Mouse (Mus musculus) kidney, postnatal 4 days (tissue): Measurements from ENCODE around the gene Olfr1443.
"Not testable (repeated sequence)": the region's sequence is repeated elsewhere in the genome, so short reads cannot be mapped to it uniquely, and the experiment has no call there.

Experiments
- DNase-seq, 2 experiments: peaks; one replicate each; pipeline ENCODE4 v3.0.0; 2021; ENCODE audit warnings: mixed read lengths in 2 of 2

Olfr1443 gene

DNA sequence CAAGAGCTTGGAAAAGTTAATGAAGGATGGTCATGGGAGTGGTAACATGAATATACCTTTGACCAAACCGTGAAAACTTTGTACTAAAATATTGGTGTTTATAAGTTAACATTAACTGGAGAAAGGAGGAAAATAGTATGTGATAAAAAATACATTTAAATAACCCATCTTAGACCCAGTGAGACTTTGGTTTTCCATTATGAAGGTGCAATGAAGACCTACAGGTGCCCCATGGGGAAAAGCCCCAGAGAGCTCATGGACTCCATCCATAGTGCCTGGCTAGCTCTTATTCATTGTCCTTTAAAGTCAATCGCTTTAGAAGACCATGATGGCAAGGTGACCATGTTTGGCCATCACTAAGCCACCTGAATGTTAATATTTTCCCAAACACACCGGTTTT lies at the start of gene Olfr1443:
Olfr1443 (plus strand) TSS at position 301 of the 400 bp plus-strand sequence.
- DNase-seq: no peak

DNA sequence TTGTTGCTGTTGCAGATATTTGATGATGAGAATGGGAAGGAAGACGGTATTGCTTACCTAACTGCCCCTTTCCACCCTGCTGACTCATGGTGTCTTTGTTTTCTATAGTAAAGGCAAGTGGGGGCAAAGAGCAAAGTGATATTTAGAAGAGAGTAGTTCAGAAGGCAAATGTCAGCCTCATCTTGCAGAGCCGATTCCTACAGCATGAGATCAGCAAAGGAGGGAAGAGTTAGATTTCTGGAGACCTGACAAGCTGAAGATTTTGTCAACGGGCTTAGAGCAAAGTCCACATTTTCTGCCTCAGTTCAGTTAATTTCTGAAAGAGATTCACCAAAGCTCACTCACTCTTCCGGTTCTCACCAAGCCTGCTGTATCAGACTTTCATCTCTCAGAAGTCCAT lies 44.7 kb upstream of the Olfr1443 start, which contains the start of gene Glyat:
Glyat (plus strand) TSS at position 133 of the 400 bp plus-strand sequence.
- no peak for DNase-seq

DNA sequence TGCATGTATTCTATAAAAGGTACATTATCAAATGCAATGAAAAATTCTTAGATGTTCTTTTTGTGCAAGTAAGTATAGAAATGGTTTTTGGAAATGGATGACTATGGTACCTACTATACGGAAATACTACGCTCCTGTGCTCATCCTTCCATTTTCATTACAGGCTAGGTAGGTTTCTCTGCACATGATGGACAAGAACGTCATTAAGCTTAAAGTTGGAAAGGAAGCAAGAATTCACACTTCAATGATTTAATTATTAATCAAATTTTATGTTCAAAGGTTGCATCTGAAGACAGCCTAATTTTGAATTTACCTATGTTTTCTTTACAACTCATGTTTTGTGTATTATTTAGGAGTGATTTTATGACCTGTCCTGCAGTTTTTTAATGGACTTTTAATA lies 43.7 kb upstream of the Olfr1443 start:
- no peak for DNase-seq

DNA sequence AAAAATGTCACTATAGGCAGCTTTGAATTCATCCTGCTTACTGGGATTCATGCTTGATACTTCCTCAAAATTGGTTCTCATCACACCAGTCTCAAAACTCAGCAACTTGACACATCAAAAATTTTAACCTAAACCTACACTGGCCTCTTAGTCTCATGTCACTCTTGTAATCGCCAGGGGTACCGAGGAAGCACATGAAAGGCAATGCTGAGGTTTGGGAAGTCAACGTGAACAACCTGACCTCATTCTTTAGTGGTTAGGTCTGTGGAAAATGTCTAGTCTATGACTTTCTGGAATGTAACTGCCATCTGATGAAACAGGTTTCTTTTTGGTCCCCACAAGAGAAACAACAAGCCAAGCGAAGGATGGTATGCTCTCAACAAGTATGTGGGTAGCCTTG lies 42.9 kb upstream of the Olfr1443 start:
- no peak for DNase-seq

DNA sequence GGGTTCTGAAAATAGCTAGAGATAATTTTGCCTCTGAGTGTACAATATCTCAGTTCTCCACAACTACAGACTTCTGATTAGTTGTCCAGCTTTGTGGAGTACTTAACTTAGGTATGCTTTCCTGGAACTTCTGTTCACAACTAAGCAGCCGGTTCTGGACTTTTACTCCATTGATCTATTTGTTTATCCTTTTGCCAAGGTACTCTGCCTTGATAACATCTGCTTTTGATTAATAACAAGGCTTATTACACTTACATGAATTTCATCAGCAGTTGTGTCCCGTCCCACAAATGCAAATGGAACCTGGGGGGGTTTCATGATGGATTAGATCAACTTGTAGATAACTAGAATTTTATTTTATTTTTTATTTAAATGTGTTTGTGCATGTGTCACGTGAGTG lies 41.0 kb upstream of the Olfr1443 start:
- DNase-seq: no peak

DNA sequence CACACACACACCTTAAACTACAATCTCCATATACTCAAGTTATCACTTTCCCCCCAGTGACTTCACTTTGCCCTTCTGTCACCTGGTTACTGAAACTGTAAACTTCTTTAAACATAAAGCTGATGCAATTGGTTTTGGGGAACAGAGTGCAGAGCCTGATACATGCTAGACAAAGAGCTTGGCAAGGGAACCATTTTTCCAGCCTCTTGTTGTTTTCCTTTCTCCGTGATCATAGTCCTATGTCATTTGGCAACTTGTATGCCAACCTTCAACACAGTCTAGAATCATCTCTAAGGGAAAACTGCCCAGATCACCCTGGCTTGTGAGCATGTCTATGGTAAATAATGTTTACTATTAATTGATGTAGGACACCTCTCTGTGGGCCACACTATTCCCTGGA lies 39.9 kb upstream of the Olfr1443 start:
- no peak for DNase-seq

DNA sequence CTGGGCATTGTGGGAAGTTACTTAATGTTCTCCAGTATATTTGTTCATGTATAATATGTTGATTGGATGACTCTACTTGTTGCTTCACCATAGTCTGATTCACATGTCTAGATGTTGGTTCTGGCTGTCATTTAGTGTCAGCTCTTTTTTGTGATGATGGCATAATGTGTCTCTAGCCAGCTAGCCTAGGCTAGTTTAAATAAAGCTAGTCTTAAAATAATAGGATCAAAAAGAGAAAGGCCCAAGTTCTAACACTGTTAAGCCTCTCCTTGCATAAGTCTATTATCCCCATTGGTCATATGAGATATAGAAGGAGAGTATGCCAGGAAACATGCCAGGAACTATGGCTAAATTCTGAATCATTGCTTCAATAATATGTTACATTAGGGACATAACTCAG lies 28.4 kb upstream of the Olfr1443 start:
- no peak for DNase-seq

DNA sequence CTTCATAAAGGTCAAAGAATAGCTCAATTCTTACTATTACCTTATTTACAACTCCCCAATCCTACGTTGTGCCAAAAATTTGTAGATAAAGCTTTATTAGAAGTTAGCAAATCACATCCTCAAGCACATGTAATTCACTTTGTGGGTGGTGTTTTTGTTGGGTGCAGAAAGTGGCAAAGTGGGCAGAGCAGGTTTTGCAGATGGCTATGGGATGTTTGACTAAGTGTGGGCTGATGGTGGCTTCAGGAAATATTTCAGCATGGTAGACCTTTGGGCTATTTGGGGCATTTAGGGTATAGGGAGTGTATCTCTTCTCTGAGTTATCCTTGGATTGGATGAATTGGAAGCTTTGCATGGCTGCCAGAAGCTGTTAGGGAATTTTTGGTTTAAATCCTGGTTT lies 11.8 kb upstream of the Olfr1443 start:
- no peak for DNase-seq

DNA sequence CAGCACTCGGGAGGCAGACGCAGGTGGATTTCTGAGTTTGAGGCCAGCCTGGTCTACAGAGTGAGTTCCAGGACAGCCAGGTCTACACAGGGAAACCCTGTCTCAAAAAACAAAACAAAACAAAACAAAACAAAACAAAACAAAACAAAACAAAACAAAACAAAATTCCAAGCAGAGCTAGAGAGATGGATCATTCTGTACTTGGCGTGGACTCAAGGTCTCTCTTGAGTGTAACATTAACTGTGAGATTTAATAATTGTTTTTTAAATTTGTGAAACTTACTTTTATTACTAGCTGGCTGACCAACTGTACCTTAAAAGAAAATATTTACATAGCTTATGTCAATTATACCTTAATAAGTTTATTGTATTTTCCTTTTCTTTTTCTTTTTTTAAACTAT lies 9.3 kb upstream of the Olfr1443 start:
- not testable (repeated sequence) for DNase-seq

DNA sequence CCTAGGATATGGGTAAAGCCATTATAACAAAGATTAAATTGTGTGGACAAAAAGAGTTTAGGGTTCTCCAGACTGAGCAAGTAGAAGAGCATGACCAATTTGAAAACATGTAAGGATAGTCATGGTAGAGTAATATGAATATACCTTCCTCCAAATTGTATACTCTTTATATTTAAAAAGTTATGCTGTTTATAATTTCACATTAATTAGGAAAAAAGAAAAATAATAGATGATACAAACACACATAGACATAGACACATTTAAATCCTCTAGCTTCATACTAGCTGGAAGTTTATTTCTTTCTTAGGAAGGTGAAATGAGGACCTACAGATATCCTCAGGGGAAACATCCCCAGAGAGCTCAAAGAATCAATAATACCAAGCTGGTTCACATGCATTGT lies 7.8 kb upstream of the Olfr1443 start, which contains the start of gene Olfr1442:
Olfr1442 (plus strand) TSS at position 301 of the 400 bp plus-strand sequence.
- no peak for DNase-seq

DNA sequence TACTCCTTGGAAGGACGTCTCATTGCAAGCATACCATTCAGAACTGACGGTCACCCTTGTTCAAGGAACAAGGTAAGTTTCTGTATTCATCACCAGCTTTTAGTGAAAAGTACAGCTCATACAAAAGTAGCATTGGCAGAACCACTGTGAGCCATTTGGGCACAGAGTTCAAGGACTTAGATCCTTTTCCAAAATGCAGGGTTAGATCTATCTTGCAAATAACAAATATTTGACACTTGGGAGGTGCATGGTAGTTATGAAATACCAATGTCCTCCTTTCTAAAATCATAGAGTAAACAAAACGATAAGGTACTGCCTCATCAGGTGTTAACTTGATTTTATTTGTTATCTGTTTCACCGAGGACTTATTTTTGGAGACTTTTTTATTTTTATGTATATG lies 6.9 kb upstream of the Olfr1443 start:
- DNase-seq: no peak

DNA sequence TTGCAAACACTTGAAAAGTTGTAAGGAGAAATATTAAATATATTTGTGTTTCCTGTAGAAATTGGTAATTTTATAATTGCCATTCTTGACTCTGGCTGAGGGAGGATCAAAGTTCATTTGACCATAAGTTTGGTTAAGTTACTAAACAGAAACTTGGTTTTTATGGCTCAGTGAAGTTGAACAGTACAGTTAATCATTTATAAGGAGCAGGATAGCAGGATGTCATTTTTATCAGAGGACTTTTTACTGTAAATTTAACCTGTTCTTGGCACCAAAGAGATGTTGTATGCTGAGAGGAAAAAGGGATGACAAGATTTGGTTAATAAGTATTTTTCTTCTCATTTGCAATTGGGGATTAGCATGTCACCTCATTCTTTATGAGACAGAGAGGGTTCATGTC lies 6.7 kb downstream of the Olfr1443 start:
- DNase-seq: no peak

DNA sequence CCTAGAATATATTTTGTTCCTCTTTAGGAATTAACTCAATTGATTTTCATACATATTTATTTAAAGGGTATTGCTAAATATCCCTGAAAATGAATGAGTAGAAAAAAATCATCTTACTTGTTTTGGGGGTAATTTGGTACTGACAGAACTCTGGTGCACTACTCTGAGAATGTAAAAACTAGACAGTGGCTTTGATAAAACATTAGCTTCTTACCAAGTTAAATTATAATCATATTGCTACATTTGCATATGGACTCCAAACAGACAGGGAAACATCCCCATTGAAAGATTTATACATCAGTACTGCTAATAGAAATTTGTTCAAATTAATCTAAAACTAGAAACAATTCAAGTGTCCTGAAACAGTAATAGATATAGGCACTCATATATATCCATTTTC lies 7.3 kb downstream of the Olfr1443 start:
- DNase-seq: no peak

DNA sequence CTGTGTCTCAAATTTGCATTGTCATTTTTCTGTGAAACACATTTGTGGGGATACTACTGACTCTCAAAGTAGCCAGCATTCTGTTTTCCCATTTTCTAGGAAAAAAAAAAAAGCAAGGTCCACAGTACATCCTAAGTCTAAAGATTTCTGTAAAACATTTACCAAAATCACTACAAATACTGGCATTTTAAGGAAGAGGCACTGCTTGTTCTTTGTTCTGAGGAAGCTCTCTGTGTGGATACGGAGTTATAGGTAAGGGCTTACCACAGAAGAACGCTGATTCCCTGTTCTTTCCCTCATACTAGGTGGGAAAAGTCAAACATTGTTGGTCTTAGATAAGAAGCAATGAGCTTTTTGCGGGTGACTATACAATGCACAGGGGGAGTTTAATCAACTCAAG lies 17.7 kb downstream of the Olfr1443 start, which contains the start of gene Keg1:
Keg1 (plus strand) TSS at position 197 of the 400 bp plus-strand sequence.
- no peak for DNase-seq

DNA sequence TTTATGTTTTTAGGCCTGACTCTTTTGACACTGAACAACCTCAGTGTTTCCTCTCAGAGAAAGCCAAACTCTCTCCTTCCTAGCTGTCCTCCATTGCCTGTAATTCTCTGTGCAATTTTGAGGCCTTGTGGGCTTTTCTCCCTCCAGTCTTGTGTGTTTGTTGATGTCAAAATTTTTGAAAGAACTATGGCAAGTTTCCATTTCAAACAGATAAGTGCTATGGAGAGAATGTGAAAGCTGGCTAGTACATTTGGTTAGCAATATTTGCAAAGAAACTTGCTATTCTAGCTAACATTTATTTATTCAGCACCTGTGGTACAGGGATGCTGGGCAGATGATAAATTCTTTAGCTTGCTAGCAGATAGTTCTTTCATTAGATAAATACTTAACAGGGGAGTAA lies 18.3 kb downstream of the Olfr1443 start:
- DNase-seq: no peak

DNA sequence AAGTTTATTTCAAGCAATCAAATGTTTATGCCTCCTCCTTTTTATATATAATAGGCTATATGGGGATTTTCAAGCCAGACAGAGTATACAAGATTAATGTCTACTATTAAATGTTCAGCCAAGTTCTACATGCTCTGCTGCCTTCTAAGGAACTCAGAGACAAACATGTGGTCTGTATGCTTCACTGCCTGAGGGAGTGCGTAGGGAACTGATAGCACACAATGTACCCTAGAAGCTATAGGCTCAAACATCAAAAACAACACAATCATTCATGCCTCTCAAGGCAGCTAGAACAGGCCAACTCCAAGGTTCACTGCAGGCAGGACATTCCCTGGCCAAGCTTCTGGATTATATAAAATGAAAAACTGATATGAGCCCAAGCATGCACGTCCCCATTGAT lies 30.5 kb downstream of the Olfr1443 start:
- no peak for DNase-seq

DNA sequence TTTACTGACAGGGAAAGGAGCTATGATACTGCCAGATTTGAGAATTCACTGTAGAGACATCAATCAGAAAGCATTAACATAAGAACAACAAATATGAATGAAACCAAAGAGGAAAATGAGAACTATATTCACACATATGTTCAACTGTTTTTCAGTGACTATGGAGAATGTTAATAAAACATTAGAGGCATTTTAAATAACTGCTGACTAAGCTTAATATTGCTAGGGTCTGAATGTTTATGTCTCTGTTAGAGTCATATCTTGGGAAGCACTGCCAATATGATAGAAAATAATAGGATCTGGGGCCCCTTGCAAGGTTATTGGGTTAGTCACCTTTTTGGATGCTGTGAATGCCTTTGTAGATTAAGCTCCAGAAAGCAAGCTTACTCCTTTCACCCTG lies 31.1 kb downstream of the Olfr1443 start:
- DNase-seq: no peak

DNA sequence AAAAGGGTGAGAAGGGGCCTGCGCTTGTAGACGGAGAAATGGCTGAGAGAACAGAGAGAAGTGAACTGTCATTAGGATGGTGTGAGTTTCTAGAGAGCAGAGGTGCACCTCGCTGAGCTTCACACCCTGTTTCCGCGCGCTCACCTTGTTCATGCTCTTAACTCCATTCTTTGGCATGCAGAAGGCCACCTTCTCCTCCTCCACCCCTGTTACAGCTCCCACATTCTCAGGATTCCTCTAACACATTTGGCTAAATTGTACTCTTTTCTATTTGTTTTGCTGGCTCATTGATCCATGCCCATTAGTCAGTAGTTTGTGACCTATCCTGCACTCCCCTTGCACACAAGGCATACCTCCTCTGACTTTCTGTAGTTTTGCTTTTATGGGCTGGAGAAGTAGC lies 41.3 kb downstream of the Olfr1443 start:
- DNase-seq: peak in 1 of 2 experiments; percentile 12

DNA sequence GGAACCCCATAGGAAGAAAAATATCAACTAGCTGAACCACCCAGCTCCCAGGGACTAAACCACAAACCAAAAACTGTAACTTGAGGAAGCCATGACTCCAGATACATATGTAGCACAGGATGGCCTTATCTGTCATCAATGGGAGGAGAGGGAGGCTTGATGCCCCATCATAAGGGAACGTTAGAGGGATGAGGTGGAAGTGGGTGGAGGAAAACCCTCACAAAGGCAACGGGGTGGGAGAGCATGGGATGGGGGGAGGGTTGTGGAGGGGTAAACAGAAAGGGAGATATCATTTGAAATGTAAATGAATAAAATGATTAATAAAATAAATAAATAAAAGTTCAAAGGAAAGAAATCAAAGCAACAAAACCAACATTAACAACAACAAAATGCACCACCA lies 42.6 kb downstream of the Olfr1443 start:
- DNase-seq: no peak

DNA sequence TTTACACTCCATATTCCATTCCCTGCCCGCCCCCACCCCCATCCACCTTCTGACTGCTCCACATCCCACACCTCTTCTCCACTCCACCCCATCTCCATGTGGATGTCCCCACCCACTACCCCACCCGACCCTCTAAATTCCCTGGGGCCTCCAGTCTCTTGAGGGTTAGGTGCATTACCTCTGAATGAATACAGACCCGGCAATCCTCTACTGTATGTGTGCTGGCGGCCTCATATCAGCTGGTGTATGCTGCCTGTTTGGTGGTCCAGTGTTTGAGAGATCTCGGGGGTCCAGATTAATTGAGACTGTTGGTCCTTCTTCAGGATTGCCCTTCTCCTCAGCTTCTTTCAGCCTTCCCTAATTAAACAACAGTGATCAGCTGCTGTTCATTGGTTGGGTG lies 43.0 kb downstream of the Olfr1443 start:
- DNase-seq: not testable (repeated sequence)

DNA sequence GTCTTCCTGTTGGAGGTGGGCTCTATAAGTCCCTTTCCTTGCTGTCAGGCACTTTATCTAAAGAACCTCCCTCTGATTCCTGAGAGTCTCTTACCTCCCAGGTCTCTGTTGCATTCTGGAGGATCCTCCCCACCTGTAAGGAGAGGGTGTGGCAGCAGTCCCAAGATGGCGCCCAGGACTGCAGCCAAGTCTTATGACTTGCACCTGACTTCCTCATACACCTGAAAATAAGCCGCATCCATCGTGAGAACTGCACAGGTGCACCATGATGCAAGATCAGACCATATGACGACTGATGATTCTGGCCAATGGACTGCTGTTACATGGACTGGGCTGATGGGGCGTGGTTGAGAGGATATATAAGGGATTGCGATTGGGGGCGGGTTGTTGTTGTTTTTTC lies 43.7 kb downstream of the Olfr1443 start:
- not testable (repeated sequence) for DNase-seq

DNA sequence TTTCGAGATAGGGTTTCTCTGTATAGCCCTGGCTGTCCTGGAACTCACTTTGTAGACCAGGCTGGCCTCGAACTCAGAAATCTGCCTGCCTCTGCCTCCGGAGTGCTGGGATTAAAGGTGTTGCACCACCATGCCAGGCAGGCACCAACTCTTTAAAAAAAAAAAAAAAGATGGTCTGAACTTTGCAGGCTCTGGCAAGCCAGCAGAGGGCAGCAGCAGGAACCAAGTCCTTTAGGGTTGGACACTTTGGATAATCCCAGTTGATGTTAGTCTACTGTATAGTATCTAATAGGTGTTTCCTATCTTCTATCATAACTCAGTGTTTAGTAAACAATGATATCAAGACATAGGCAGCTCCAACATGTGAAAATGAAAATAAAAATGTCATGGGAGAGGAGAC lies 44.4 kb downstream of the Olfr1443 start:
- DNase-seq: peak; percentile 69 to 71

DNA sequence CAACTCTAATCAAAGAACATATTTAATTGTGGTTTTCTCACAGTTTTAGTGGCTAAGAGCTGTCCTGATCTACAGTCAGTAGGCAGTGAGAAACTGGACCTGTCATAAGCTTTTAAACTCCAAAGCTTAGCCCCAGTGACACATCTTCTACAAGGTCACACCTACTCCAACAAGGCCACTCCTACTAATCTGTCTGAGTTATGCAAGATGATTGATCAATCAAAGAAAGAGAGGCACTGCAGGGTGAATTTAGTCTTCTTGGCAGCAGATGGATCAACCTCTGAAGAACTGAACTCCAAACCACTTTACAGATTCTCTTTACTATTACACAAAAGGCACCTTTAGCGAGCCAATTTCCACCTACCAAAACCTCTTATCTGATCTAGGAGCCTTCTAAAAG lies 47.9 kb downstream of the Olfr1443 start:
- DNase-seq: no peak

DNA sequence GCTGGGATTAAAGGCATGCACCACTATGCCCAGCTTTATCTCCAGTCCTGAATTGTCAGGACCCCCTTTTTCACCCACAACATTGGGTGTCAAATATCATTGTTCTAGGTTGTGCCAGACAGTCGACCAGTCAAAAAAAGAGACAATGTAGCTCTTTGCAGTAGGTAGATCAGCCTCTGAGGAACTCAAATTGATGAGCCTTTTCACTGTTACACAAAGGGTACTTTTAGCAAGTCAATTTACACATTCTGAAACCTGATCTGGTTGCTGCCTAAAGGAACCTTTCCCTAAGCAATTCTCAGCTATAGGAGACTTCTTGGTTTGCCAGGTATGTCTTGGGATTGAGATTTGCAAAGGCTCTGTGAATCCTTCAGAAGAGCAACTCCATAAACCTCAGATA lies 53.1 kb downstream of the Olfr1443 start:
- DNase-seq: no peak

DNA sequence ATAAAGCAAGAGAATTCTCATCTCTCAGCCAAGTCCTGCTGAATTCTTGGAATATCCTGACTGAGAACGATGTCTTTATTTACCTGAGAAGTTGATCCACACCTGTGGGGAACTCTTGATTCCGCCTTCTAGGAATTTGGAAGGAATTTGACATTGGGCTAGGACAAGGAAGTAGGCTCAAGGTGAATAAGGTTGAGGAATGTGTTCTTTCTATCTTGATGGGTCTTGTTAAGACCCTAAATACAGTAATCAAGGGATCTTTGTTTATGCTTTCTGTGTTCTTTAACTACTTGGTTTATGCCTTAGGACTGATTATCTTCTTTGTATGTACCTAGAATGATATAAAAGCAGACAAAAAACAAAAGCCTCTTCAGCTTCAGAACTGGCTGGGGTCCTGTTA lies 54.0 kb downstream of the Olfr1443 start:
- DNase-seq: no peak
